Mouse (Mus musculus) forebrain, postnatal 0 days (tissue): ENCODE data around the gene Swap70. TPM values are rescaled to one million over a fixed set of nuclear protein-coding genes. Genes with fewer than 3 reads are reported as not detected.

Experiments used
- ATAC-seq: fragments of 200-750 bp; cut with Nextera tagmentation; 2 replicates; pipeline ENCODE4 v1.8.0; 2017; ENCODE audit warnings: mild to moderate bottlenecking, moderate library complexity
- DNase-seq: peaks from one replicate; pipeline ENCODE4 v3.0.0-alpha.2; 2015
- H3K27ac ChIP-seq: fragments of 300-500 bp; sonication (generic); 2 replicates; pipeline ENCODE4 v1.5.1; 2014; ENCODE audit warnings: low read depth, mild to moderate bottlenecking, antibody characterized with exemption, low read length, moderate library complexity, mixed read lengths
- H3K27me3 ChIP-seq: fragments of 300-500 bp; sonication (generic); 2 replicates; pipeline ENCODE4 v1.6.1; 2014; ENCODE audit warnings: mild to moderate bottlenecking, low read length, mixed read lengths; ENCODE audit not compliant: insufficient read depth
- H3K36me3 ChIP-seq: fragments of 300-500 bp; sonication (generic); 2 replicates; pipeline ENCODE4 v1.6.1; 2014; ENCODE audit warnings: mild to moderate bottlenecking, moderate library complexity; ENCODE audit not compliant: insufficient read depth
- H3K4me1 ChIP-seq: fragments of 300-500 bp; sonication (generic); 2 replicates; pipeline ENCODE4 v1.6.1; 2014; ENCODE audit warnings: antibody characterized with exemption; ENCODE audit not compliant: insufficient read depth
- H3K4me2 ChIP-seq: fragments of 300-500 bp; sonication (generic); 2 replicates; pipeline ENCODE4 v1.6.1; 2014; ENCODE audit warnings: low read depth, mild to moderate bottlenecking, moderate library complexity
- H3K4me3 ChIP-seq: fragments of 300-500 bp; sonication (generic); 2 replicates; pipeline ENCODE4 v1.5.1; 2014; ENCODE audit warnings: low read depth, low read length, mixed read lengths
- H3K9ac ChIP-seq: fragments of 300-500 bp; sonication (generic); 2 replicates; pipeline ENCODE4 v1.6.1; 2014; ENCODE audit warnings: mild to moderate bottlenecking
- H3K9me3 ChIP-seq: fragments of 300-500 bp; sonication (generic); 2 replicates; pipeline ENCODE4 v1.6.1; 2016; ENCODE audit warnings: low read length
- CTCF ChIP-seq: sonication (generic); IDR thresholded peaks from 2 replicates; pipeline ENCODE4 v1.5.1; 2016; ENCODE audit warnings: antibody characterized with exemption, control low read depth, low read depth
- WGBS: fragments of 180-500 bp; shearing (Covaris S2); extraction: QIAGEN DNeasy Blood & Tissue Kit; methylation state at CpG from one replicate; pipeline ENCODE4 v1.1.7; 2014; 5-methylcytosine and 5-hydroxymethylcytosine counted together
- polyA plus RNA-seq: library from polyadenylated mRNA; unstranded; fragments of >200 nt; fragmentation: Nextera tagmentation; extraction: Ambion mirVana; gene quantifications from 2 replicates; pipeline ENCODE4 v1.2.1, GENCODE M21; 2015
- total RNA-seq: library from RNA; depleted of rRNA; stranded (reverse); fragments of >200 nt; gene quantifications from 2 replicates; pipeline ENCODE4 v1.2.3, GENCODE M21; 2014

The Swap70 gene
- total and polyA plus RNA-seq, 2 experiments from 2014 or later: 7.1 to 12.2 TPM

DNA sequence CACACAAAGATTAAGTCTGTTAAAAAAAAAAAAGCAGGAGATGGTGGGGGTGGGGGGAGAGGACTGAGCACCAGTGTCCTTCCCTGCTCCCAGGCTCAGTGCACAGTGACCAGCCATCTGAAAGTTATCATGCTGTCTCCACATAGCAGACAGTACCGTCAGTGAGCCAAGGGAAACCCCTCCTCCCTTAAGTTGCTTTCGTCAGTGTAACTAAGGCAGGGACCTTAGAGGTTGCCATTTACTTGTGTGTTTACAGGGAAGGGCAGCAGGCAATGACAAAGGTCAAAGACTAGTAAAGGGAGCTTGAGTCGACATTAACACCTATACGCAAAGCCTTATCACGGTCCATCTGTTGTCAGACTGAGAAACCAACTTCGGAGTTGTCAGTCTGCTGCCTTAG, 81.4 kb downstream of the Swap70 start:
- no peak for TF ChIP-seq CTCF
- no peak overlapping the region for H3K9ac ChIP-seq
- no peak overlapping the region for H3K27ac ChIP-seq
- H3K27me3 ChIP-seq: no peaks in the 10 kb centered on the region
- H3K36me3 ChIP-seq: peaks cover 25% of the 10 kb centered on the region
- no peak overlapping the region for H3K4me3 ChIP-seq
- no peak overlapping the region for H3K4me2 ChIP-seq
- no peaks in the 10 kb centered on the region for H3K9me3 ChIP-seq
- 83% methylated on average over 6 of the region's 6 CpGs for WGBS
- no peaks in the 10 kb centered on the region for H3K4me1 ChIP-seq
- DNase-seq: no peak
- ATAC-seq: no peak

DNA sequence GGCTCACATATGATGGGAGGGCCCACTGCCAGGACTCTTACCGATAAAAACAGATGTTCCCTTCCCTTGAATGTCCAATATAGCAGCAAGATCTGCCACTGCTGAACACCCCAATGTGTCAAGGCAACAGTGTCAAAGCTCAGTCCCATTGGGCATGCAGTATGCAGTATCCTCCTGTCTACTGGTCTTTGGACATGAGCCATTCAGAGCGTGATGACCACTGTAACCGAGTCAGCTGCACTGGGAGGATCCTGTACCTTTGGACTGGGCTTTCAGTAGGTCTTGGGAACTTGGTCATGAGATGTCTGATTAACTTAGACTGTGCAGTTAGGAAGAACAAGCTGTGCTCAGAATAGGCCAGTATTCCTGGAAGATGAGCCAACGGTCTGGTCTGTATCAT, 84.0 kb downstream of the Swap70 start:
- peaks cover 46% of the 10 kb centered on the region for H3K36me3 ChIP-seq
- WGBS: 89% methylated on average over 4 of the region's 4 CpGs
- no peaks in the 10 kb centered on the region for H3K4me1 ChIP-seq
- H3K4me2 ChIP-seq: no peak overlapping the region
- H3K9ac ChIP-seq: no peak overlapping the region
- DNase-seq (no peak), ATAC-seq (no peak)
- no peaks in the 10 kb centered on the region for H3K27me3 ChIP-seq
- H3K27ac ChIP-seq: no peak overlapping the region
- no peak overlapping the region for H3K4me3 ChIP-seq
- no peaks in the 10 kb centered on the region for H3K9me3 ChIP-seq
- TF ChIP-seq CTCF: no peak

DNA sequence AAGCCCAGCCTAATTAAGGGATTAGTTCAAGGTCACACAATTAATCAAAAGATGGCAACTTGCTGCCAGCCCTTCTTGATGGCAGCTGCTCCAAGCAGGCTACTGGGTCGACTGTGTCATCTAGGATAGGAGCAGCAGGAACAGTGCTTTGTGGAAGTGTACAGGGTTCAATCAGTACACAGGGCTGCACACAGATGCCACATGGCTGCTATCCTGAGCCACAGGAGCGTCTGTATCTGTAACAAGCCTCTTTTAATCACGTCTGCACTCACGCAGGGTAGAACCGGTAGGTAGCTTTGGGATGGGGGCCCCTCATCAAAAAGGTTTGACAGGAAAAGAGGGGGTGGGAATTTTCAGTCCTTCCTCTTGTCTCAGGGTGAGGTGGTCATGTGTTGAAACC, 84.8 kb downstream of the Swap70 start:
- peaks cover 54% of the 10 kb centered on the region for H3K36me3 ChIP-seq
- TF ChIP-seq CTCF: no peak
- H3K4me3 ChIP-seq: no peak overlapping the region
- DNase-seq (no peak), ATAC-seq (no peak)
- H3K27me3 ChIP-seq: no peaks in the 10 kb centered on the region
- no peaks in the 10 kb centered on the region for H3K9me3 ChIP-seq
- no peaks in the 10 kb centered on the region for H3K4me1 ChIP-seq
- WGBS: 68% methylated on average over 5 of the region's 5 CpGs
- H3K27ac ChIP-seq: no peak overlapping the region
- no peak overlapping the region for H3K9ac ChIP-seq
- no peak overlapping the region for H3K4me2 ChIP-seq

DNA sequence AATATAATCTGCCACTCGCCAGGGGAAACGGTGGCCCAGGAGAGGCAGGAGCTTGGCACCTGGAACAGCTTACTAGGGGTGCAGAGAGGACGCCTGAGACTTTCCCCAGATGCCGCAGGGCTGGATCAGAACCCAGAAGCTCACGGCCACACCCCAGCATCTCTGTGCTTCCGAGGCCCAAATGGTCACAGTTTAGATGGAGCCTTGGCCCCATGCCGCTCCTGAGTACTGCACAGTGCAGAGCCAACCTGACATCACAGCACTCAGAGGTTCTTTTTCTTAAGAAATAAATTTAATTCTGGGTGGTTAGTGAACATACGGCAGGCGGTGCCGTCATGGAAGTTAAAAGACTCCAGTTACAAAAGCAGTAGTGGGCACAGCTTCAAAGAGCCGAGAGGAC, 86.2 kb downstream of the Swap70 start:
- Histone ChIP-seq H3K27ac (no peak overlapping the region), H3K36me3 (peaks cover 68% of the 10 kb centered on the region), H3K4me1 (no peaks in the 10 kb centered on the region), H3K4me3 (no peak overlapping the region), H3K9me3 (no peaks in the 10 kb centered on the region), H3K27me3 (no peaks in the 10 kb centered on the region), H3K4me2 (no peak overlapping the region), H3K9ac (no peak overlapping the region)
- DNase-seq (no peak), ATAC-seq (no peak)
- TF ChIP-seq CTCF: no peak
- WGBS: 84% methylated on average over 11 of the region's 11 CpGs

DNA sequence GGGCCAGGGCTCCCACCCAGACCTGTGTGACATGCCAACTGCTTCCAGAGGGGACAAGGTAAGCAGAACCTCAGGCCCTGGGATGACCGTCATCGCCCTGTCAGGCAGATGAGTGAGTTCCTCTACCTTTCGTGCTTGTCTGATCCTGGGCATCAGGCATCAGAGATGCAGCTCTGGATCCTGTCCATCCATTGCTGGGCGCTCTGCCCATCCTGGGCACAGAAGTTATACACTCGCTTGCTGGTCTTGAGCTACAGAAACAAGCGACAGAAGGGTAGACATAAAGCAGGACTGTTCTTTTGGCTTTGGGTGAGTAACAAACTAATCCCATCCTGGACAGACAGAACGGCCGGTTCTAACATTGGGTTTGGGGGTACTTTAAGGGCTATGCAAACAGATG, 87.7 kb downstream of the Swap70 start:
- ATAC-seq: no peak
- Histone ChIP-seq H3K4me2 (no peak overlapping the region), H3K4me1 (no peaks in the 10 kb centered on the region), H3K4me3 (no peak overlapping the region), H3K27ac (no peak overlapping the region), H3K27me3 (no peaks in the 10 kb centered on the region), H3K36me3 (peaks cover 81% of the 10 kb centered on the region), H3K9ac (no peak overlapping the region), H3K9me3 (no peaks in the 10 kb centered on the region)
- no peak for DNase-seq
- 76% methylated on average over 8 of the region's 8 CpGs for WGBS
- TF ChIP-seq CTCF: no peak

DNA sequence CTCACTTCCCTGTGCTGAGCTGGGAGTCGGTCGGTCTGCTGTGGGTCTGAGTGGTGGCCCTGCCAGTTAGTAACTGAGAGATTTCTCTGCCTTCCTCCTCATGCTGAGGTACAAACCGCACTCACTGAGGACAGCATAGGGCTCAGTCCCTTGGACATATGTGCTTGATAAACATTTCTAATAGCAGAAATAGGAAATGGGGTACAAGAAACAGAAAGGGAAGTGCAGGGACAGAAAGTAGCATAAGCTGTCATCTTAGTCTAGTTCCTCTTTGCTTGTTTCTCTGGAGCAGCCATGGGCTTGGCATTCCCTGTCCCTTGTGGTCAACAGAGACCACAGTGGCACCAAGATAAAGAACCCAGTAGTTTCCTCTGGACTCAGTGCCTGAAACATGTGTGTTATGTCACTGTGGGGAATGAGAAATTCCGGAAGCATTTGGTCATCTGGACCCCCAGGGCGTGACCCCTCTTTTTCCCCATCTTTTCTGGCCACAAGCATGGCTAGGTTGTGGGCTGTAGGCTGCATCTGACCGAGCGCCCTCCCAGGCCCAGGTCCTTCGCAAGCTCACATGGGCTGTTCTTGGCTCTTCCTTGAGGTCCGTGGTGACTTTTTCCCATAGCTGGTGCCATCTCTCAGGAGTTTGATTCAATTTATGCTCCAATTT, 92.0 kb downstream of the Swap70 start:
- no peak for TF ChIP-seq CTCF
- Histone ChIP-seq H3K36me3 (peaks cover 74% of the 10 kb centered on the region), H3K4me1 (no peaks in the 10 kb centered on the region), H3K27me3 (no peaks in the 10 kb centered on the region), H3K9ac (no peak overlapping the region), H3K4me3 (no peak overlapping the region), H3K27ac (no peak overlapping the region), H3K4me2 (no peak overlapping the region), H3K9me3 (no peaks in the 10 kb centered on the region)
- WGBS: 92% methylated on average over 9 of the region's 9 CpGs
- ATAC-seq (no peak), DNase-seq (no peak)

DNA sequence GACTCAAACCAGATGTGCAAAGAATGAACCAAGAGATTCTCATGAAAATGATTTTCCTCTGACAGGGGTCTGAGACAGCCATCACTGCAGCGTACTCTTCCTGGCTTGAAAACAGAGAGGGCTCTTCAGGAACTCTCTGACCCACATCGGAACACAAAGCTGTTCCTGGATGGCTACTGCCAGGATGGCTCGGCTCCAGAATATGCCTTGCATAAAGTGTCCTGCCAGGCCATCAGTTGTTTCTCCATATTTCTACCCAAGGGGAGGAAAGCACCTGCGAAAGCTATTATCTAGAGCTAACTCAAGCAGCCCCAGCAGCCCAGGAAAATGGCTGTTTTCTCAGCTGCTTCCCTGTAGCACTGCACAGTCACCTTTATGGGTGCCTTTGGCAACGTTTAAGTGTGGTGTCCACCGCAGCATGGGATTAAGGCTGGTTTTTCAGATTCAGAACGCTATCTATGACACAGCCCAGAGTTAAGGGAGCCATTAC, 92.9 kb downstream of the Swap70 start:
- no peak for TF ChIP-seq CTCF
- H3K36me3 ChIP-seq: peaks cover 71% of the 10 kb centered on the region
- 89% methylated on average over 7 of the region's 7 CpGs for WGBS
- H3K27ac ChIP-seq: no peak overlapping the region
- no peak overlapping the region for H3K4me2 ChIP-seq
- H3K9ac ChIP-seq: no peak overlapping the region
- no peaks in the 10 kb centered on the region for H3K27me3 ChIP-seq
- no peak overlapping the region for H3K4me3 ChIP-seq
- DNase-seq: no peak
- H3K4me1 ChIP-seq: no peaks in the 10 kb centered on the region
- no peaks in the 10 kb centered on the region for H3K9me3 ChIP-seq
- ATAC-seq: no peak
